In the genomic region with DNA sequence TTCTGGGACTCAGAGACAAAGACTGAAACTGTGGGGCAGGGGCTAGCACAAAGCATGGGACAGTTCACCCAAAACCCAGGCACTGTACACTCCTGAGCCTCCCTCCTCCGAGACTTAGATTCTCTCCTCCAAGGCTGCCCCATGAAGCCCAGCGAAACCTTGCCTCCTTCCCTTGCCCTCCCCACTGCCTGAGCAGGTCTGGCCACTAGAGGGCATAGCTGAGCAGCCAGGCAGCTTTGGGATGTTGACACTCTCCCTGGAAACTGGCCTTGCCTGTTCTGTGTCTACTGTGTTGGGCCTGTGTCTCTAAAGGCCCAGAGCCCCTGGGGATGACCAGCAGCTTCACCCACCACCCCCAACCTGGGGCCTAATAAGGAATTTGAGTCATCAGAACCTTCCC, we compare ENCODE assay signal across 9 mouse cellular contexts. TPM values are rescaled to one million over a fixed set of nuclear protein-coding genes. Genes with fewer than 3 reads are reported as not detected.
A peak's percentile ranks its signal among the peaks of the same experiment; 100 is the strongest.
DNase-seq lines count a peak whose midpoint lies in the region; ATAC-seq lines count a peak whose summit lies in the region.
"Had no signal": no experiment of that assay in that cellular context is flagged by ENCODE, and none has a peak within 500 bp of the region (broad histone marks: within the 10 kb centered on the region; RNA-seq: fewer than 3 reads in every experiment).

A gene (plus strand): TSS at position 290 of the 400 bp plus-strand sequence.

- ATAC-seq in kidney, embryonic 14.5 days (ENCODE audit: low FRiP score, low TSS enrichment) = no peak
- 0 out of 2 replicates have a peak, but pooled peaks have one; percentile 17 for ATAC-seq in embryonic facial prominence, embryonic 15.5 days (ENCODE audit: insufficient number of reproducible peaks, low FRiP score, low TSS enrichment, low read depth)
- ATAC-seq in inflammation-experienced regulatory T-cells, adult 6 months = peak; percentile 52
- 0 out of 2 replicates have a peak, but pooled peaks have one; percentile 27 for ATAC-seq in liver, embryonic 12.5 days

- H3K9me3 ChIP-seq in kidney, embryonic 14.5 days (ENCODE audit: control insufficient read depth, low read length) = no peaks in the 10 kb centered on the region
- no peaks in the 10 kb centered on the region for H3K9me3 ChIP-seq in embryonic facial prominence, embryonic 15.5 days (replicated peaks)
- no peaks in the 10 kb centered on the region for H3K9me3 ChIP-seq in liver, embryonic 12.5 days (replicated peaks)
- H3K9me3 ChIP-seq: embryonic facial prominence, embryonic 13.5 days had no signal

- no peak within 1 kb of the TSS for H3K4me3 ChIP-seq in kidney, embryonic 14.5 days (ENCODE audit: low read length)
- no peak within 1 kb of the TSS for H3K4me3 ChIP-seq in embryonic facial prominence, embryonic 15.5 days (replicated peaks)
- H3K4me3 ChIP-seq in liver, embryonic 12.5 days = no peak within 1 kb of the TSS
- H3K4me3 ChIP-seq: embryonic facial prominence, embryonic 13.5 days had no signal

- H3K27me3 ChIP-seq in kidney, embryonic 14.5 days (ENCODE audit: control insufficient read depth, insufficient read depth, low read length) = no peaks in the 10 kb centered on the region; the same call in 1 of the 2 replicates
- peaks cover 4% of the 10 kb centered on the region; the same call in 1 of the 2 replicates for H3K27me3 ChIP-seq in embryonic facial prominence, embryonic 15.5 days
- peaks cover 7% of the 10 kb centered on the region for H3K27me3 ChIP-seq in liver, embryonic 12.5 days (replicated peaks)

- H3K4me1 ChIP-seq in kidney, embryonic 14.5 days (ENCODE audit: control insufficient read depth, insufficient read depth, low read length) = no peaks in the 10 kb centered on the region
- no peaks in the 10 kb centered on the region for H3K4me1 ChIP-seq in embryonic facial prominence, embryonic 15.5 days
- no peaks in the 10 kb centered on the region for H3K4me1 ChIP-seq in liver, embryonic 12.5 days

- whole genome bisulfite sequencing in kidney, embryonic 14.5 days = 57% methylated on average over 2 of the region's 2 CpGs
- 54% methylated on average over 2 of the region's 2 CpGs for WGBS in embryonic facial prominence, embryonic 15.5 days
- WGBS in liver, embryonic 12.5 days (ENCODE audit: insufficient replicate concordance) = 29% methylated on average over 2 of the region's 2 CpGs

- no peak within 1 kb of the TSS for H3K27ac ChIP-seq in kidney, embryonic 14.5 days (ENCODE audit: low read depth, low read length)
- H3K27ac ChIP-seq in embryonic facial prominence, embryonic 15.5 days (replicated peaks) = no peak within 1 kb of the TSS
- H3K27ac ChIP-seq in liver, embryonic 12.5 days = no peak within 1 kb of the TSS
- H3K27ac ChIP-seq: embryonic facial prominence, embryonic 13.5 days had no signal

- no peak within 1 kb of the TSS for H3K9ac ChIP-seq in kidney, embryonic 14.5 days (ENCODE audit: low read depth, low read length)
- no peak within 1 kb of the TSS for H3K9ac ChIP-seq in embryonic facial prominence, embryonic 15.5 days
- no peak within 1 kb of the TSS for H3K9ac ChIP-seq in liver, embryonic 12.5 days
- H3K9ac ChIP-seq: embryonic facial prominence, embryonic 13.5 days had no signal

- H3K36me3 ChIP-seq in kidney, embryonic 14.5 days (ENCODE audit: control insufficient read depth, insufficient read depth, low read length) = no peaks in the 10 kb centered on the region
- H3K36me3 ChIP-seq in embryonic facial prominence, embryonic 15.5 days = no peaks in the 10 kb centered on the region
- no peaks in the 10 kb centered on the region for H3K36me3 ChIP-seq in liver, embryonic 12.5 days
- H3K36me3 ChIP-seq: embryonic facial prominence, embryonic 13.5 days had no signal

- peak; percentile 26 for DNase-seq in kidney, adult 11 months
- peak; percentile 69 for DNase-seq in adrenal gland, postnatal 25 days
- DNase-seq in ovary, adult 18-20 months (ENCODE audit: low spot score) = peak; percentile 21
- DNase-seq in thymus, postnatal 4 days = peak; percentile 82

- no peak within 1 kb of the TSS for H3K4me2 ChIP-seq in kidney, embryonic 14.5 days (replicated peaks; ENCODE audit: low read depth, low read length)
- no peak within 1 kb of the TSS for H3K4me2 ChIP-seq in embryonic facial prominence, embryonic 15.5 days (replicated peaks)
- no peak within 1 kb of the TSS for H3K4me2 ChIP-seq in liver, embryonic 12.5 days
- H3K4me2 ChIP-seq: embryonic facial prominence, embryonic 13.5 days had no signal

RNA-seq across cellular contexts. Expression of the gene that starts here (rescaled TPM):
- polyA plus RNA-seq in kidney, embryonic 14.5 days (2014; fragmentation: Nextera tagmentation; extraction: Ambion mirVana) = 0.24 and 0.31 TPM in 2 replicates
- 0.52 TPM in 1 of 2 replicates, not detected in the other for total RNA-seq in adrenal gland, postnatal 25 days (2021)
- 0.74 and 0.75 TPM in 2 replicates for polyA plus RNA-seq in embryonic facial prominence, embryonic 15.5 days (2015; fragmentation: Nextera tagmentation; extraction: Ambion mirVana)
- not detected for polyA plus RNA-seq in inflammation-experienced regulatory T-cells, adult 6 months (2017; shearing (Covaris generic))
- polyA plus RNA-seq in liver, embryonic 12.5 days (2016; fragmentation: Nextera tagmentation; extraction: Ambion mirVana) = not detected in 2 replicates

Comparison
In these comparisons a context has a peak if more than half of its experiments do, and no peak if none do; other contexts are left out.
1. Peak in DNase-seq in adrenal gland, postnatal 25 days; RNA of the gene not detected or under 1 TPM.
2. Peak in ATAC-seq in embryonic facial prominence, embryonic 15.5 days; RNA of the gene not detected or under 1 TPM.
3. Peak in ATAC-seq in inflammation-experienced regulatory T-cells, adult 6 months; RNA of the gene not detected or under 1 TPM.
4. Peak in ATAC-seq in liver, embryonic 12.5 days; RNA of the gene not detected or under 1 TPM.
5. DNase-seq: peak in every context shown above with its lines; median percentile 82 in thymus, postnatal 4 days; 69 in adrenal gland, postnatal 25 days; 26 in kidney, adult 11 months; 21 in ovary, adult 18-20 months.